Mouse (Mus musculus): ENCODE data around the gene Sms.

Gene Sms

DNA sequence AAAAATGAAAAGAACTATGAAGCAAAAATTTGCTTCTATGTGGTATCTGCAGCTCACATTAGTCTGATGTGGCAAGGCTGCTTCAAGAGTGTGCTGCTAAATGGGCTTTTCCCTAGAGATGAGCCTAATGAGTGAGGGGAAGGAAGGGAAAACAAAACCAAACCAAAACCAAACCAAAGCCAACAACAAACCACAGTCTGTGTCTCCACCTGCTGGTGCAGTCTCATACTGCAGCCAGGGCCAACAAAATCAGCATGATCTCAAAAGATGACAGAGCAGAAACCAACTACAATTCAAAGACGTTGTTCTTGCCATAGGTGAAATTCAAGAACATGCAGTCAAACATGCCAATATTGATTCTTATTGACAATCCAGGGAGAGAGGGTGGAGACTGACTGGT lies 37.7 kb downstream of the Sms start:
- DNase-seq (ENCODE audit: low spot score in 2 of 2): peak; percentile 11 to 30

GRCm38 (mm10) chrX:157449000-157449399 lies 43.1 kb downstream of the Sms start:
- no peak for DNase-seq (ENCODE audit: low spot score in 2 of 2)

DNA sequence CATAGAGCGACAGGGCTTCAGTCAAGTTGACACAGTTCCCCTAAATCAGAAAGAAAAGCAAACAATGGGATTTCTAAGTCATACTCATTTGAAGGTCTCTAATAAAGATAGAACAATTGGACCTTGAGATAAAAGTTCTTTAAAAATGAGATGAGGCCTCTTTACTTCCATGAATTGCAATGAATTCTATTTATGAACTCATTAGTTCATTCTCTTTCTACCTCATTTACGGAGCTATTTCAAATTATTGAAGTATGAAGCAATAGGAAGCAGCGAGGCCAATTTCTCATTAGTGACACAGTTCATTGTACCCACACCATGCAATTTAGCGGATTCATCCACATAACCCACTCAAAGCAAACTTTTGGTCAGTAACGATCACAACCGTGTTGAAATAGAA lies 44.7 kb downstream of the Sms start:
- DNase-seq (ENCODE audit: low spot score in 2 of 2): no peak

- DNase-seq (ENCODE audit: low spot score in 2 of 2): no peak
Observed at GRCm38 (mm10) chrX:157434768-157435167, 57.3 kb downstream of the Sms start.

- DNase-seq (ENCODE audit: low spot score in 2 of 2): no peak
Observed at GRCm38 (mm10) chrX:157419451-157419850, 72.6 kb downstream of the Sms start.

DNA sequence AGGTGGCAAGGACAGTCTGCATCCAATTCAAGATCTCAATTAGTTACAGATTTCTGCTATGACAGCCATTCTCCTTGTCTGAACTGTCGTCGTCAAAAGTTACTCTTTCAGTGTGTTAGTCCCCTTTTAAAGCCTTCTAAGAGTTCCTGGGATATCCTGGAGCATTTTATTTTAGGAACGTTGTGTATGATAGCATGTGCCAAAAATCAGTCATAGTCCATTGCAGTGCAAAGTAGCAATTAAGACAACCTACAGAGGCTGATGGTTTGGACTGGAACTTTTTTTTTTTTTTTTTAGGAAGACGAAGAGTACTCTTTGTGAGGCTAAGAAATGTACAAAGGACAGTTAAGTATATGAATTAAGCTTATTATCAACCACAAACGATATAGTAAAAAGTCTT lies 76.9 kb downstream of the Sms start, which contains the start of gene Phex:
Gene Phex (minus strand): TSS at position 101 of the 400 bp plus-strand sequence.
- no peak for DNase-seq (ENCODE audit: low spot score in 2 of 2)

DNA sequence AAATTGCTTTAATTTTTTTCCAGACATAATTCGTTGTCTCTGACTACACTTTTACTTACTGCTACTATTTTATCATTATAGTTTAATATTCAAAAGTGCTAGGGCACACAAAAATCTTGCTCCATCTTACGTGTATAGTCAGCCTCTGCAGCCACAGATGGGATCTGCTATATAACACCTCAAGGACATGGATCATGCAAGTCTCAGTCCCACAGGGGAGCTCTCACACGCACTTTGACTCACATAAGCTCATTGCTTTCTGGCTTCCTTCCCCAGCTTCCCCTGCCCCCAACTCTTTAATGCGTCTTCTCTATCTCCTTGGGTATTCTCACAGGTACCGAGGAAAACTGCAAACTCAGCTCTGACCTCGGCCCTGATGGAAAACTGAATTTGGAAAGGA lies 87.2 kb downstream of the Sms start:
- DNase-seq (ENCODE audit: low spot score in 2 of 2): no peak

Data from frontal cortex, postnatal 10 days (tissue).